Mouse (Mus musculus) G1E (cell line): Measurements from ENCODE around the gene Rgs12.

ENCODE experiments used
- CTCF ChIP-seq: IDR thresholded peaks from 2 replicates; pipeline ENCODE4 v1.5.1; 2012; ENCODE audit warnings: low read depth, low read length, inconsistent platforms, mixed read lengths
- GATA1 ChIP-seq: IDR thresholded peaks from 2 replicates; pipeline ENCODE4 v1.6.1; 2012; ENCODE audit warnings: borderline replicate concordance, low read length, inconsistent platforms, mixed read lengths
- GATA2 ChIP-seq: IDR thresholded peaks from 2 replicates; pipeline ENCODE4 v1.6.1; 2012; ENCODE audit warnings: low read depth, low read length, inconsistent platforms, borderline replicate concordance
- POLR2AphosphoS5 ChIP-seq: IDR thresholded peaks from 2 replicates; pipeline ENCODE4 v1.6.1; 2012; ENCODE audit warnings: low read depth, low read length, inconsistent platforms; ENCODE audit not compliant: insufficient replicate concordance
- TAL1 ChIP-seq: conservative IDR thresholded peaks from 2 replicates; pipeline ENCODE4 v1.6.1; 2012; ENCODE audit warnings: low read depth, low read length, inconsistent platforms, mixed read lengths

DNA sequence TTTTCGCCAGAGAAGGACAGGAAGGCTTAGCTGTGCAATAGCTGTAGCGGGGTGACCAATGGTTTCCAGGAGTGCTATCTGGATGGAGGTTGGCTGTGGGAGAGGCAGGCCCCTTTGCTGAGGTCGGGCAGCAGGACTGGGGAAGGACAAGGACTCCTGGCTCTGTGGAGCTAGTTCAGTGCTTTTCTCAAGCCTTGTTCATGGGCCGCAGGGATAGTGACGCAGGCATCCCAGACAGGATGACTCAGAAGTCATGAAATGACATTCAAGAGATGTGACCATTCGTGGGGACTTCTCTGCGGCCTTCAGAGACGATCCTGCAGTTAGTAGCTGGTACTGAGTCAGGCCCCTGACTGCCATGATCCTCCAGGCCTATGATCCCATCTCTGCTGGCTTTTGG lies 121.1 kb downstream of the Rgs12 start:
- TF ChIP-seq POLR2AphosphoS5 (no peak), GATA1 (no peak), CTCF (no peak), TAL1 (no peak), GATA2 (no peak)
